Mouse (Mus musculus) spleen, adult 2 months (tissue): ENCODE data around the gene Gpc6.

Source experiments
- CTCF ChIP-seq: fragments of 200-500 bp; IDR thresholded peaks from 2 replicates; pipeline ENCODE4 v1.5.1; 2011; ENCODE audit warnings: mild to moderate bottlenecking, inconsistent platforms; ENCODE audit not compliant: insufficient read depth, insufficient read length, insufficient replicate concordance; ENCODE audit errors: extremely low read depth
- POLR2A ChIP-seq: fragments of 200-500 bp; IDR thresholded peaks from 2 replicates; pipeline ENCODE4 v1.6.1; 2011; ENCODE audit warnings: low read depth, low read length, inconsistent platforms

DNA sequence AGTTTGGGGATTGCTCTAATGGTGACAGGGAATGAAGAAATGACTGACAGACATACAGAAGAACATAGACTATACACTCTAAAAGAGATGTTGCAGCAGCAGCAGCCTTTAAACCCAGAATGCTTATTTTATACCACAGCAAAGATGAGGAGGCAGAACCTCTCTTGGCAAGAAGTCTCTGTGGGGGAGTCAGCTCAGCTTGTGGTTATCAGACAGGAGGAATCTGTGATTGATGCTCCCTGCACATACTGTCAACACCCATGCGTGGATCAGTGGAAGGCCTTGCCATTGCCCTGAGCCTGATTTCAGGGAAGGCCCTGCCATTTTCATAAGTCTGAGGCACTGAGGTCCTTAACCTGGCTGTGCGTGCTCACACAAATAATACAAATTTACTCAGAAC lies 484.7 kb downstream of the Gpc6 start:
- TF ChIP-seq CTCF, result no peak
- no peak for TF ChIP-seq POLR2A
